Mouse (Mus musculus): ENCODE results near the gene Ncs1. TPM values are rescaled to one million over a fixed set of nuclear protein-coding genes. Genes with fewer than 3 reads are reported as not detected.

Gene Ncs1
- polyA plus RNA-seq, 1 experiment = 0.26 TPM

GRCm38 (mm10) chr2:31291421-31291820 is 45.8 kb downstream of the Ncs1 start:
- Histone ChIP-seq H3K9me3 (no peaks in the 10 kb centered on the region), H3K27me3 (replicated peaks) (peaks cover 41% of the 10 kb centered on the region), H3K4me3 (replicated peaks) (no peak overlapping the region), H3K36me3 (replicated peaks; ENCODE audit: low read length) (no peaks in the 10 kb centered on the region), H3K4me1 (peaks cover 3% of the 10 kb centered on the region; the same call in 1 of the 2 replicates)
- no peak for TF ChIP-seq FLI1 (IDR thresholded peaks at IDR 0.05; ENCODE audit: low read length)
- no peak for TF ChIP-seq GATA1 (IDR thresholded peaks at IDR 0.05; ENCODE audit: borderline replicate concordance, low read length)

- Histone ChIP-seq H3K36me3 (replicated peaks; ENCODE audit: low read length) (no peaks in the 10 kb centered on the region), H3K27me3 (replicated peaks) (peaks cover 34% of the 10 kb centered on the region), H3K4me3 (replicated peaks) (no peak overlapping the region), H3K9me3 (no peaks in the 10 kb centered on the region), H3K4me1 (peaks cover 7% of the 10 kb centered on the region; the same call in 1 of the 2 replicates)
- no peak for TF ChIP-seq GATA1 (IDR thresholded peaks at IDR 0.05; ENCODE audit: borderline replicate concordance, low read length)
- no peak for TF ChIP-seq FLI1 (IDR thresholded peaks at IDR 0.05; ENCODE audit: low read length)
Measured at GRCm38 (mm10) chr2:31294985-31295384, 49.4 kb downstream of the Ncs1 start.

- no peak for TF ChIP-seq GATA1 (IDR thresholded peaks at IDR 0.05; ENCODE audit: borderline replicate concordance, low read length)
- TF ChIP-seq FLI1 (IDR thresholded peaks at IDR 0.05; ENCODE audit: low read length) = no peak
- H3K27me3 ChIP-seq (replicated peaks) = peaks cover 42% of the 10 kb centered on the region
- H3K4me3 ChIP-seq (replicated peaks) = no peak overlapping the region
- H3K36me3 ChIP-seq (replicated peaks; ENCODE audit: low read length) = no peaks in the 10 kb centered on the region
- peaks cover 7% of the 10 kb centered on the region; the same call in 1 of the 2 replicates for H3K4me1 ChIP-seq
- no peaks in the 10 kb centered on the region for H3K9me3 ChIP-seq
Measured at GRCm38 (mm10) chr2:31296395-31296794, 50.8 kb downstream of the Ncs1 start.

GRCm38 (mm10) chr2:31297602-31298268 is 52.1 kb downstream of the Ncs1 start:
- H3K27me3 ChIP-seq (replicated peaks) = peaks cover 49% of the 10 kb centered on the region
- H3K4me3 ChIP-seq (replicated peaks) = peak overlapping the region; percentile 79
- H3K9me3 ChIP-seq = no peaks in the 10 kb centered on the region
- no peaks in the 10 kb centered on the region for H3K36me3 ChIP-seq (replicated peaks; ENCODE audit: low read length)
- peaks cover 4% of the 10 kb centered on the region; the same call in 1 of the 2 replicates for H3K4me1 ChIP-seq
- TF ChIP-seq FLI1 (IDR thresholded peaks at IDR 0.05; ENCODE audit: low read length) (no peak), GATA1 (IDR thresholded peaks at IDR 0.05; ENCODE audit: borderline replicate concordance, low read length) (no peak)

- H3K27me3 ChIP-seq (replicated peaks) = peaks cover 44% of the 10 kb centered on the region
- peaks cover 4% of the 10 kb centered on the region; the same call in 1 of the 2 replicates for H3K4me1 ChIP-seq
- H3K36me3 ChIP-seq (replicated peaks; ENCODE audit: low read length) = no peaks in the 10 kb centered on the region
- no peak for TF ChIP-seq FLI1 (IDR thresholded peaks at IDR 0.05; ENCODE audit: low read length)
- TF ChIP-seq GATA1 (IDR thresholded peaks at IDR 0.05; ENCODE audit: borderline replicate concordance, low read length) = no peak
- H3K4me3 ChIP-seq (replicated peaks) = no peak overlapping the region
- H3K9me3 ChIP-seq = no peaks in the 10 kb centered on the region
Measured at GRCm38 (mm10) chr2:31298814-31299213, 53.2 kb downstream of the Ncs1 start.

GRCm38 (mm10) chr2:31299266-31299665 is 53.6 kb downstream of the Ncs1 start:
- Histone ChIP-seq H3K9me3 (no peaks in the 10 kb centered on the region), H3K4me1 (peaks cover 4% of the 10 kb centered on the region; the same call in 1 of the 2 replicates), H3K36me3 (replicated peaks; ENCODE audit: low read length) (no peaks in the 10 kb centered on the region), H3K4me3 (replicated peaks) (no peak overlapping the region), H3K27me3 (replicated peaks) (peaks cover 41% of the 10 kb centered on the region)
- TF ChIP-seq GATA1 (IDR thresholded peaks at IDR 0.05; ENCODE audit: borderline replicate concordance, low read length) = no peak

- no peak overlapping the region for H3K4me3 ChIP-seq (replicated peaks)
- TF ChIP-seq GATA1 (IDR thresholded peaks at IDR 0.05; ENCODE audit: borderline replicate concordance, low read length) (no peak), FLI1 (IDR thresholded peaks at IDR 0.05; ENCODE audit: low read length) (no peak)
- peaks cover 4% of the 10 kb centered on the region; the same call in 1 of the 2 replicates for H3K4me1 ChIP-seq
- H3K36me3 ChIP-seq (replicated peaks; ENCODE audit: low read length) = no peaks in the 10 kb centered on the region
- peaks cover 43% of the 10 kb centered on the region for H3K27me3 ChIP-seq (replicated peaks)
- H3K9me3 ChIP-seq = no peaks in the 10 kb centered on the region
Measured at GRCm38 (mm10) chr2:31299996-31300395, 54.4 kb downstream of the Ncs1 start.

- H3K9me3 ChIP-seq = peaks cover 7% of the 10 kb centered on the region
- no peaks in the 10 kb centered on the region for H3K36me3 ChIP-seq (replicated peaks; ENCODE audit: low read length)
- peaks cover 46% of the 10 kb centered on the region for H3K27me3 ChIP-seq (replicated peaks)
- H3K4me3 ChIP-seq (replicated peaks) = no peak overlapping the region
- TF ChIP-seq GATA1 (IDR thresholded peaks at IDR 0.05; ENCODE audit: borderline replicate concordance, low read length) (no peak), FLI1 (IDR thresholded peaks at IDR 0.05; ENCODE audit: low read length) (no peak)
- H3K4me1 ChIP-seq = no peaks in the 10 kb centered on the region; the same call in 1 of the 2 replicates
Measured at GRCm38 (mm10) chr2:31303177-31303576, 57.6 kb downstream of the Ncs1 start.

- no peak overlapping the region for H3K4me3 ChIP-seq (replicated peaks)
Measured at GRCm38 (mm10) chr2:31304191-31304590, 58.6 kb downstream of the Ncs1 start.

GRCm38 (mm10) chr2:31304801-31305665 is 59.4 kb downstream of the Ncs1 start:
- peaks cover 52% of the 10 kb centered on the region for H3K27me3 ChIP-seq (replicated peaks)
- no peaks in the 10 kb centered on the region for H3K36me3 ChIP-seq (replicated peaks; ENCODE audit: low read length)
- no peak overlapping the region for H3K4me3 ChIP-seq (replicated peaks)
- H3K4me1 ChIP-seq = no peaks in the 10 kb centered on the region
- TF ChIP-seq FLI1 (IDR thresholded peaks at IDR 0.05; ENCODE audit: low read length) (no peak), GATA1 (IDR thresholded peaks at IDR 0.05; ENCODE audit: borderline replicate concordance, low read length) (no peak)
- peaks cover 9% of the 10 kb centered on the region for H3K9me3 ChIP-seq

More at GRCm38 (mm10) chr2:31304191-31304590, 58.6 kb downstream of the Ncs1 start:
- Histone ChIP-seq H3K27me3 (replicated peaks) (peaks cover 50% of the 10 kb centered on the region), H3K36me3 (replicated peaks; ENCODE audit: low read length) (no peaks in the 10 kb centered on the region), H3K9me3 (peaks cover 9% of the 10 kb centered on the region), H3K4me1 (no peaks in the 10 kb centered on the region; the same call in 1 of the 2 replicates)
- TF ChIP-seq FLI1 (IDR thresholded peaks at IDR 0.05; ENCODE audit: low read length) = no peak
